Mouse (Mus musculus) heart, adult 10 weeks (tissue): ENCODE measurements around the gene Bola1. TPM values are rescaled to one million over a fixed set of nuclear protein-coding genes. Genes with fewer than 3 reads are reported as not detected.

Experiments used
- polyA plus RNA-seq: library from polyadenylated mRNA; stranded (reverse); fragments of 350-450 nt; fragmentation: Illumina TruSeq; extraction: RNeasy Lipid Tissue Mini Kit (QIAGEN cat#74804); gene quantifications from one replicate; pipeline ENCODE4 v1.2.3, GENCODE M21; 2014; ENCODE audit warnings: low read depth, low replicate concordance

Bola1 gene
- 32.8 TPM for polyA plus RNA-seq

DNA sequence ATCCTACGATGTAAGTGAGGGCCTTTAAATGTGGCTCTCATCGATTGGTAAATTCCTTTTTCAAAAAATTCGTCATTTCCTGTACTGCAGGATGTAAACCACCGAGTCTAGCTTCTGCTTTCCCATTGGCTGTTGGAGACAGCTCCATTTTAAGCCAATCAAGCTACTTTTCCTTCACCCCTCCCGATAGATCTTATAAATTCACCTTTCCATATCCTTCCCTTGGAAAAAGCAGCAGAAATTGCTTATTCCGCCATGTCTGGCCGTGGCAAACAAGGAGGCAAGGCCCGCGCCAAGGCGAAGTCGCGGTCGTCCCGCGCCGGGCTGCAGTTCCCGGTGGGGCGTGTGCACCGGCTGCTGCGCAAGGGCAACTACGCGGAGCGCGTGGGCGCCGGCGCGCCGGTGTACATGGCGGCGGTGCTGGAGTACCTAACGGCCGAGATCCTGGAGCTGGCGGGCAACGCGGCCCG lies at the start of gene Bola1, which contains the start of gene Hist2h2ab:
Gene Bola1 (minus strand): TSS at position 49 of the 470 bp plus-strand sequence.
Gene Hist2h2ab (plus strand): TSS at position 205 of the 470 bp plus-strand sequence.

DNA sequence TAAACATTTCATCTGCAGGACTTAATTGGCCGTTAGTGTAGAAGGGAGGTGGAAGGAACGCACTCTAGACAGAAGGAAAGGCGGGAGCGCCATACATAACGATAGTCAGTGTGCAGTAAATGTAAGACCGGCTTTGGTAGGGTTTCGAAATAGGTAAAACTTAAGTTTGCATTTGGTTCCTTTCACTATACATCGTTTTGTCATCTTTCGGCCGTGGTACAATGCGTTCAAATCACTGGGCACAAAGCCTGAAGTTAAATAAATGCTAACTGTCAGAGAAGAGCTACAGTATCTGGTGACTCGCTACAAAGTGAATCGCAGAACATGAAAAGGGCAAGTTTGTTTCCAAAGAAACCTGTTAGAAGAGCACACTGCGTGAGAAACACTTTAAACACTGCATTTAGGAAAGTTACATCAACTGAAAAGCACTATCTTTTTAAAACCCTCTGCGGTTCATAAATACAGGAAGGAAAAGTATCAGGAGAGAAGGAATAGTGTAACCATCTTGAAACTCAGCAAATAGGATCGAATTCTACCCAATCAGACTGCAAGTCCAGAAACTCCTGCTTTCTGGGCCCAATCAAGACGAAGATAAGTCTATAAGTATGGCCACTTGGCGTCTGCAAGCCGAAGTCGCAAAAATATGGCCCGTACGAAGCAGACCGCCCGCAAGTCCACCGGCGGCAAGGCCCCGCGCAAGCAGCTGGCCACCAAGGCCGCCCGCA lies 48.7 kb upstream of the Bola1 start, which contains the start of gene Hist2h3b:
Gene Hist2h3b (plus strand): TSS at position 604 of the 725 bp plus-strand sequence.

GRCm38 (mm10) chr3:96262979-96263550 lies 43.6 kb upstream of the Bola1 start, which contains the start of gene Hist2h4:
Gene Hist2h4, minus strand, starts transcription at chr3:96263311.

DNA sequence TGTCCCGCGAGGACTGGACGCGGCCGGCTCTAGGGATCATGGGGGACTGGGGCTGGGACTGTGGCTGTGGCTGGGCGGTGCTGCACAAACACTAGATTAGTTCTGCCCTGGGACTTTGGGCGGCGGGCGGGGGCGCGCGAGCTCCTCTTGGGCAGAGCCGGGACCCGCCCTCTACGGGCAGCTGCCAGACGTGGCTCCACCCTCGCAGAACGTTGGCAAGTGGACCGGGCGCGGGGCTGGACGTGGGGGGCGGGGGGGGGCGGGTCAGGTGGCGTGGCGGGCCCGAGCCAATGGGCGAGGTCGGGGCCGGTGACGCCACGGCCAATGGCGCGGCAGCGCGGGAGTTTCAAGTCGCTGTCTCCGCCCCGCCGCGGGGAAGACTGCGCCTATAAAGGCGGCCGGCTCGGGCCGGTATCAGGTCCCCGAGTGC lies 26.9 kb upstream of the Bola1 start, which contains the start of gene Hist2h3c1:
Gene Hist2h3c1 (plus strand): TSS at position 259 of the 430 bp plus-strand sequence.

DNA sequence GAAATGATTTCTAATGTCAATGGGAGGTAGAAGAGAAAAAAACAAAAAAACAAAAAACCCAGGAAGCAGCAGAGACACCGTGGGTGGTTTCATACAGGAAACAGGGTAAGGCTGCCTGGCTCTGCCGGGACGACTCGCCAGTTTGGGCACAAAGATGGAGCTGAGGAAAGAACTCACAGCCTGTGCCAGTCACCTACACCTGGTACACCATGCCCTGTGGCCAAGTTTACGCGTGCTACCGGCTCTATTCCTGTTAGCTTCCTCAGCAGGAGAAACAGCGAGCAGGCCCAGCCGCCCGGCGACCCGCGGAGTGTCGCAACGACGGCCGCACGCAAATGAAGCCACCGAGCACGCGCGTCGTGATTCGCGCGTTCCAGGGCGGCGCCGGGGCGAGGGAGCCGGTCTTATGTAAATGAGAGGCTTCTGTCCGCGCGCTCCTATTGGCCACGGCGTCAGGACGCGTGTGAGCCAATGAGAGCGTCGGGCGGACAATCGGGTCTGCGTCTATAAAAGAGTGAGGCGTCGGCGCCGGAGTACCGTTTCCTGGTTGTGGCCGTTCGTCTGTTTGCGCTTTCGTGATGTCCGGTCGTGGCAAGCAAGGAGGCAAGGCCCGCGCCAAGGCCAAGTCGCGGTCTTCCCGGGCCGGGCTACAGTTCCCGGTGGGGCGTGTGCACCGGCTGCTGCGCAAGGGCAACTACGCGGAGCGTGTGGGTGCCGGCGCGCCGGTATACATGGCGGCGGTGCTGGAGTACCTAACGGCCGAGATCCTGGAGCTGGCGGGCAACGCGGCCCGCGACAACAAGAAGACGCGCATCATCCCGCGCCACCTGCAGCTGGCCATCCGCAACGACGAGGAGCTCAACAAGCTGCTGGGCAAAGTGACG lies 25.7 kb upstream of the Bola1 start, which contains the start of gene Hist2h2aa1:
Gene Hist2h2aa1 (plus strand): TSS at position 495 of the 884 bp plus-strand sequence.

GRCm38 (mm10) chr3:96239949-96240798 lies 20.7 kb upstream of the Bola1 start, which contains the start of gene Hist2h2aa2:
Gene Hist2h2aa2, minus strand, starts transcription at chr3:96240276.

DNA sequence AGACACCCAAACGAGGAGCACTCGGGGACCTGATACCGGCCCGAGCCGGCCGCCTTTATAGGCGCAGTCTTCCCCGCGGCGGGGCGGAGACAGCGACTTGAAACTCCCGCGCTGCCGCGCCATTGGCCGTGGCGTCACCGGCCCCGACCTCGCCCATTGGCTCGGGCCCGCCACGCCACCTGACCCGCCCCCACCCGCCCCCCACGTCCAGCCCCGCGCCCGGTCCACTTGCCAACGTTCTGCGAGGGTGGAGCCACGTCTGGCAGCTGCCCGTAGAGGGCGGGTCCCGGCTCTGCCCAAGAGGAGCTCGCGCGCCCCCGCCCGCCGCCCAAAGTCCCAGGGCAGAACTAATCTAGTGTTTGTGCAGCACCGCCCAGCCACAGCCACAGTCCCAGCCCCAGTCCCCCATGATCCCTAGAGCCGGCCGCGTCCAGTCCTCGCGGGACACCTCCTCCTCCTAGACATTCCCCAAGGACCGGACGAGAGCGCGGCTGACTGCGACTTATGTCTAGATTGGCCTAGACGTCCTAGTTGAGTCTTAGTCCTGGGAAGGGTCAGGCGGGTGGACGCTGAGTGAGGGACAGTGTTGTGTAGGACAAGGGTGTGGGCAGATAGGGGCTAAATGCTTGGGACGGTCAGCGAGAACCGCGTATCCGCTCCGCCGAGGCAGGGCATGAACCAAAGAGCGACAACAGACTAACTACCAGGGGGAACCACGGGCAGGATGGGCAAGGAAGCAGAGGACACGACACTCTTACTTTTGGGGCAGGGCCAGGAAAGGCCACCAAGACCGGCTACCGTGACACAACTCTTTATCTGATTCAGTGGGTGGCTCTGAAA lies 19.7 kb upstream of the Bola1 start, which contains the start of gene Hist2h3c2:
Gene Hist2h3c2 (minus strand): TSS at position 174 of the 840 bp plus-strand sequence.

GRCm38 (mm10) chr3:96220765-96221639 lies 1.5 kb upstream of the Bola1 start, which contains the start of the genes Hist2h2ac and Hist2h2be:
Gene Hist2h2ac, minus strand, starts transcription at chr3:96220880.
Gene Hist2h2be, plus strand, starts transcription at chr3:96221119.

DNA sequence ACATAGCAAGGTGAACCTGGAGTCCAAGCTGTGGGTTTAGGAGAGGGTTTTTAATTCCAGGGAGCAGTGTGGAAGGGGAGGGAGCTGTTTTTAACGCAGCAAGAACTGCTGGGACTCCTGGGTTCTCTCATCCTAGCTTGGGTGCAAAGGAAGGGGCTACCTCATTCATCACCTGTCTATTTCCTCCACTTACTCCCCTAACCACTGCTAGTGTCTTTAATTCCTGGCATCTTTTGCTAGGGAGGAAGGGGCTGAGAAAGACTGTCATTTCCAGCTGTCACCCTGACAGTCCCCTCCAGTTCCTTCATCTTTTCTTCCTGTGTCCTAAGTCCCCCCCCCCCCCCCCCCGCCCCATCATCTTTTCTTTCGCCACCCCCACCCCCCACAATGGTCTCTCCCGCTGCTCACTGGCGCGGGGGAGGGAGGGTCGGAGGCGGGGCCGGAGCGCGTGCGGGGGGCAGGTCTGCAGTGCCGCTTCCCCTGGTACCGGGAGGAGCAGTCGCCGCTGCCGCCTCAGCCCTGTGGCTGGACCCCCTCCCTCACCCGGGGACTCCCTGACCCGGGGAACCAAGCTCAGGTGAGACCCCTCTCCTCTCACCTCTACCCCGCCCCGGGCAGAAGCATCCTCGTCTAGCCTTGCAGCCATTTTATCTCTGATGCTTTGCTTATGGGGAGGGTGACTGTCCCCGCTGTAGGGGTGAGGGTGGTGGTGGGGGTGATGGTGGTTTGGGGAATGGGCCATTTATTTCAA lies 38.6 kb downstream of the Bola1 start, which contains the start of gene Sv2a:
Gene Sv2a (plus strand): TSS at position 425 of the 751 bp plus-strand sequence.

GRCm38 (mm10) chr3:96172197-96173178 lies 47.0 kb downstream of the Bola1 start, which contains the start of gene Sf3b4:
Gene Sf3b4, plus strand, starts transcription at chr3:96172332.

DNA sequence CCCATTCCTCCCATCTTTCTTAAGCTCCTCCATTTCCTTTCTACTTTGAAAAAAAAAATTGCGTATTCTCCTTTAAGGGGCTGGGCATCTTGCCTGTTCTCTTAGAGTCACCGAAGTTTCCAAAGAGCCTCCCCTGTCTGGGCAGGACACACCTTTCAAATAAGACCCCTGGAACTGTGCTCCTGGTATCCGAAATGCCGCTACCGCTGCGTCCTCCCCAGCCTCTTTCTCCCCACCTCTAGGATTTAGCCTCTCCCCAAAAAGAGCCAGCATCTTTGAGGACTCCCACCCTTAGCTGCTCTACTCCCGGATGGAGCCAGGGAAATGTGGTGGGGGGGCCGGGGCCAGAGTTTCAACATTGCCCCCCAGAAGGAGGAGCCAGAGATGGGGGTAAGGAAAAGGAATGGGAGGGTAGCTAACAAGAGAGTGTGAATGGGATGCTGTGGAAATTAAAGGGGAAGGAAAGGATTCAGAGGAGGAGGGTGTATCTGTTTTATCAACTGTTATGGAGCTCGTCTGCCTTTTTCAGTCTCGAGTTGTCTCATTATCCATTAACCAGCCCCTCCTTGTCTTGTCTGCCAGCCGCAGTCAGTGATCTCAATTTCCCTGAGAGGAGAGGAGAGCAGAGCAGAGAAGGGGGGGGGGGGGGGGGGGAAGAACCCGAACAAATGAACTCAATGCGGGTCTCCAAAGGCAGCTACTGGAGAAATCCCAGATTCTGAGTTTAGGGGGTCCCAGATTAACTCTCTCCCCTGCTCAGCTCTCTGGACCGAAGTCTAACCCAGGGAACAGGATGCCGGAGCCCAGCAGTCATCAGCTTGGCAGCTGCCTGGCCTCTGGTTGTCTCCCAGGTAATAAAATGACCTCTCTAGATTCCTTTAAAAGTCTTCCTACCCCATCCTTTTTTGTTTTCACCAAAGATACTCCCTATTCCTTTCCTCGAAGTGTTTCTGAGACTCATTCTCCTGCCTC lies 57.4 kb downstream of the Bola1 start, which contains the start of gene Mtmr11:
Gene Mtmr11 (plus strand): TSS at position 136 of the 972 bp plus-strand sequence.

